Mouse (Mus musculus): Measurements from ENCODE around the gene Ntm. TPM values are rescaled to one million over a fixed set of nuclear protein-coding genes. Genes with fewer than 3 reads are reported as not detected.

Ntm gene
- polyA plus RNA-seq (2012; rRNA removed) = 0.21 and 0.32 TPM in 2 replicates

DNA sequence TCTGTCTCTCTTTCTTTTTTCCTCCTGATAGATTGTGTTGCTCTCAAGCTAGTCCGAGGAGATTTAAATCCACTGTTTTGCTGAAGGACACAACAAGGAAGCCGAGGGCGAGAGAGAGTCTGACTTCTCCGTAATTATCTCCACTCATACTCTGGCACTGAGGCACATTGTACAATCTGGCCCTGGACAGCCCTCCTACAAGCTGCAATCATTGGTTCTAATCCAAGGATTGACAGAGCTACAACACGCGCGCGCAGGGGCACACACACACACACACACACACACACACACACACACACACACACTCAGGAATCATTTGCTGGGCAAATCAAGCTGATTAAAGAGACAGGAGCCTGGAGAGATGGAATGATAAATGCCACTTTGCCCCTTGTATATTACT lies at the start of gene Ntm:
Gene Ntm (minus strand): TSS at position 164 of the 400 bp plus-strand sequence.
- WGBS = 29% methylated on average over 8 of the region's 8 CpGs
- DNase-seq (ENCODE audit: low read depth, low spot score) = no peak

- no peak for DNase-seq (ENCODE audit: low read depth, low spot score)
- WGBS = 78% methylated on average over 8 of the region's 8 CpGs
Observed at GRCm38 (mm10) chr9:30005701-30006100, 42.8 kb upstream of the Ntm start.

- DNase-seq (ENCODE audit: low read depth, low spot score) = no peak
- 35% methylated on average over 3 of the region's 3 CpGs for WGBS
Observed at GRCm38 (mm10) chr9:30003612-30004011, 40.7 kb upstream of the Ntm start.

GRCm38 (mm10) chr9:29981177-29981915 lies 18.4 kb upstream of the Ntm start:
- 71% methylated on average over 5 of the region's 5 CpGs for WGBS
- no peak for DNase-seq (ENCODE audit: low read depth, low spot score)

GRCm38 (mm10) chr9:29961954-29962867 lies 730 bp downstream of the Ntm start:
- DNase-seq (ENCODE audit: low read depth, low spot score) = no peak
- WGBS = 5% methylated on average over 38 of the region's 38 CpGs

DNA sequence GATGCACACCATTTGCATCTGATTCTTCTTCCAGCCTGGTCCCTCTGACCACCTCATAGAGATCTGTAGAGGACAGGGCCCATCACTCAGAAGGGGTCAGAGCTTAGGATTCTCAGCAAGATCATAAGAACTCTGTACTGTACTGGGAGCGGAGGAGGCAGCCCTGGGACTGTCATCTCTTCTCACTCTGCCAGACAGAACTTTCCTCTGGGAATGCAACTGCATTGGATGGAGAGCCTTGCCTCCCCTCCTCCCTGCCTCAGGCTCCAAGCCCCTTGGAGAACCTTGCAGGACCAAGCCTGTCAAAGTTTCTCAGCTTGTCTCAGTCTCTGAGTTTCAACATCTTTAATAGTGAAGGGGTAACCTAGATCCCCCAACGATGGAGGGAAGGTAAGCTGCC lies 1.4 kb downstream of the Ntm start:
- DNase-seq (ENCODE audit: low read depth, low spot score) = no peak
- 56% methylated on average over 2 of the region's 2 CpGs for WGBS

- DNase-seq (ENCODE audit: low read depth, low spot score) = no peak
- WGBS = 64% methylated on average over 5 of the region's 5 CpGs
Observed at GRCm38 (mm10) chr9:29960741-29961140, 2.2 kb downstream of the Ntm start.

DNA sequence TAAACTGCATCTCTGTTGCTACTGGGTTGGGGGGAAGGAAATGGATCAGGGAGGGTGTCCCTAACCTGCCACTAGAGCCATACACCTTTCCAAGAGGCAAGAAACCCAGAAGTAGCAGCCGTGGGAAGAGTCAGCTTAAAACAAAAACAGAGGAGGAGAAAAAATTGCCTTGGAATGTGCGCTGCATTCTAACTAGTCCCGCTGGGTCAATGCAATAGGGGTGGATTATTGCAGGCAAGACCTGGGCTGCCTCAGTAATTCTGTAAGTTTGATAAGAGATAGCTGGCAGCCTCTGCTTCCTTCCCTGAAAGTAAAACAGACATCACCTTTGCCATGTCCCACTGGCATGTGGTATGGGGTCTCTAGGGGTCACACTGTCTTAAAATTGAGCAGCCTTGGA lies 2.7 kb downstream of the Ntm start:
- no peak for DNase-seq (ENCODE audit: low read depth, low spot score)
- WGBS = 48% methylated on average over 3 of the region's 3 CpGs

DNA sequence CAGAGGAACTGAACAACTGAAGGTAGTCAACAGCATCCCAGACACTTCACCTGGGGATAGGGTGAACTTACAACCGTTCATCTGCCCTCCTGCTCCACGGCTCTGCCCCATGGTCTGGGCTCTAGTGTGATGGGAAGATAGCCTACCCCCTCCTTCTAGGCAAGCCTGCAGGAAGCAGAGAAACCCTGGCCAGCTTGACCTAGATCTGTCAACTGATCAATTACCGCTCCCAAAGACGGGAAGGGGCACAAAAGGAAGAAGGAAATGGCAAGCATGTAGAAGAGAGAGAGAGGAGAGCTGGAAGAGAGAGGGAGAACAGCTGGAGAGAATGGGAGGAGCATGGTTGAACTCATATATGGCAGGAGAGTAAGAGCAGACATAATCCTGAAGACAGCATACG lies 6.0 kb downstream of the Ntm start:
- no peak for DNase-seq (ENCODE audit: low read depth, low spot score)
- 68% methylated on average over 5 of the region's 5 CpGs for WGBS

GRCm38 (mm10) chr9:29954031-29954430 lies 8.9 kb downstream of the Ntm start:
- no peak for DNase-seq (ENCODE audit: low read depth, low spot score)
- 64% methylated on average over 6 of the region's 6 CpGs for whole genome bisulfite sequencing

GRCm38 (mm10) chr9:29949041-29949440 lies 13.9 kb downstream of the Ntm start:
- WGBS = 82% methylated on average over 3 of the region's 3 CpGs
- DNase-seq (ENCODE audit: low read depth, low spot score) = no peak

DNA sequence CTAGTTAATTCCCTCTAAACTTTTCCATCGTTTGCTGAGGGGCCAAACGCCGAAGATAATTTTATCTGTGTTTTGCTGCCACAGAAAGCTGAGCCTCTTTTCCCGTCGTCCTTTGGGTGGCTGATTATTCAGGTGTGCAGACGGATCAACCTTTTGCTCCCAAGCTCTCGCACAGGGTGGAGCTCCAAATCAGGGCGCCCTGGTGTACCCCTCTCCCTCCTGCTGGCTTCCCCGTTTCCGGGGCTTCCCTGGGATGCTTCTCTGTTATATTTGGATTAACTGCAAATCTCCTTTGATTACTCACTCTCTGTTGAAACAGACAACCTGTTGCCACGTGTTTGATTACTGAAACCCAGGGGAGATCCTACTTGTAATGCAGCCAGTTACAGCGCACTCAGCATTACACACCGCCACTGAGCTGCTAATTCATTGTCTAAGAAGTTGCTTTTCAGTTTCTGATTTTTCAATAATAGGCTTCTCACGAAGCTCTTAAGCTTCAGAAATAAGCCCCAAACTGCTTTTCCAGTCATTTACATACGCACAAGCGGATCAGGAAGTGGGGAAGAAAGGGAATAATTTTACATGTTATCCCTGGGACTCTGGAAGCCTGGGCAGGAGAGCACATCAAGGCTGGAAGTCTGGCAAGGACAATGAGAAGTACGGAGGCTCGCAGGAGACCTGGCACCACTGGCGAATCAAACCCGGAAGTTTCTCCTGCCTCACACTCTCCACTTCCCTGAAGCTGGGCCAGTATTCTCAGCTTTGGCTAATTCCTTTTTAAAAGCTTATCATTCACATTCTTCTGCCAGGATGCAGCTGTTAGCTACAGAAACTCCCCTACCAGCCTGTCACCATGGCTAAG lies 19.5 kb downstream of the Ntm start:
- DNase-seq (ENCODE audit: low read depth, low spot score) = no peak
- 23% methylated on average over 20 of the region's 20 CpGs for WGBS

- no peak for DNase-seq (ENCODE audit: low read depth, low spot score)
Observed at GRCm38 (mm10) chr9:29942183-29942952, 20.6 kb downstream of the Ntm start.

GRCm38 (mm10) chr9:29939517-29940034 lies 23.4 kb downstream of the Ntm start:
- DNase-seq (ENCODE audit: low read depth, low spot score) = no peak
- 93% methylated on average over 16 of the region's 16 CpGs for WGBS

More at GRCm38 (mm10) chr9:29942183-29942952, 20.6 kb downstream of the Ntm start:
- 77% methylated on average over 11 of the region's 11 CpGs for WGBS

DNA sequence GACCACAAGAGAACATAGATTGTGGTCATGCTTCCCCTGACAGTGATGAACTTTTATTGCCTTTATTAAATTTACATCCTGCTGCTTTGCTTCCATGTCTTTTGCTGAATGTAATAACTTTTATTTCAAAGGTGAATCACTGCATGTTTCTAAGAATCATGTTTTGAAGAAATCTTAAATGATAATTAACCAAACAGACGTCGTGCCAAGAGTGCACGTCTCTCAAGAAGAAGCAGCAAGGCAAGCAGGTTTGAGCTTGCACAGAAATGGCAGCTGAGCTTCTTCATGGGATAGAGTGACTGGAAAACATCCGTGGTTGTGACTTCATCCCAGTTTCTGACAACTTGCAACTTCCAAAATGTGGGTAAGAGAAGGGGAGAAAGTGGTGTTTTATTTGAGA lies 34.1 kb downstream of the Ntm start:
- WGBS = 73% methylated on average over 4 of the region's 4 CpGs
- DNase-seq (ENCODE audit: low read depth, low spot score) = no peak

DNA sequence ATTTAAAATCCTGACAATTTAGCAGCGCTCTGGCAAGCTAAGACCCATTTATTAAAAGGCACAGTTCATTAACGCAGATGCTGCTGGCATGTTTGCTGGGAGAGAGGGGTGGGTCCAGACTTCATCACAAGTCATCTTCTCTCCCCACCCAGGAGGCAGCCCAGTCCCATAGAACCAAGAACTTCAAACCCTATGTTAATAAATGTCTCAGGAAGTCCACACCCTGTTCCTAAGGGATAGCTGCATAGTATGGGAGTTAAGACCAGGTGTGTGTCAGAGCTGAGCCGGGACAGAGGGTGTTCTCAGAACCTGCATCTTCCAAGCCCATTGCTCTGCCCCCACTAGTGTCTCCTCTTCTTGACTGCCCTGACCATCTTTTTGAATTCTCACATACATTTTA lies 37.6 kb downstream of the Ntm start:
- WGBS = 73% methylated on average over 3 of the region's 3 CpGs
- no peak for DNase-seq (ENCODE audit: low read depth, low spot score)

- DNase-seq (ENCODE audit: low read depth, low spot score) = no peak
- 82% methylated on average over 9 of the region's 9 CpGs for WGBS
Observed at GRCm38 (mm10) chr9:29898406-29899054, 64.4 kb downstream of the Ntm start.

GRCm38 (mm10) chr9:29897448-29897847 lies 65.5 kb downstream of the Ntm start:
- 74% methylated on average over 4 of the region's 4 CpGs for WGBS
- no peak for DNase-seq (ENCODE audit: low read depth, low spot score)

All from large intestine, adult 2 months (tissue).